Mouse (Mus musculus): ENCODE data around the gene Agap1. TPM values are rescaled to one million over a fixed set of nuclear protein-coding genes. Genes with fewer than 3 reads are reported as not detected.

Gene Agap1
- polyA plus RNA-seq, 1 experiment, result 4.3 TPM

GRCm38 (mm10) chr1:89621014-89621791, 166.6 kb downstream of the Agap1 start:
- no peak overlapping the region for H3K4me3 ChIP-seq (ENCODE audit: control insufficient read depth, insufficient read depth, low read length)
- no peak for DNase-seq
- no peak overlapping the region for H3K27ac ChIP-seq (ENCODE audit: control insufficient read depth, insufficient read depth, low read length)
- no peaks in the 10 kb centered on the region for H3K4me1 ChIP-seq (replicated peaks; ENCODE audit: control insufficient read depth, insufficient read depth, low read length)
- no peaks in the 10 kb centered on the region for H3K36me3 ChIP-seq (ENCODE audit: control insufficient read depth, insufficient read depth, low read length)
- no peaks in the 10 kb centered on the region for H3K27me3 ChIP-seq (ENCODE audit: control insufficient read depth, insufficient read depth, low read length)
- TF ChIP-seq CTCF (IDR thresholded peaks at IDR 0.05; ENCODE audit: borderline replicate concordance, control insufficient read depth, extremely low read depth, insufficient read depth, low read length, poor library complexity) (no peak), POLR2A (IDR thresholded peaks at IDR 0.05; ENCODE audit: control insufficient read depth, extremely low read depth, insufficient read depth, low read length, poor library complexity) (no peak)
- 32% methylated on average over 8 of the region's 8 CpGs for WGBS

GRCm38 (mm10) chr1:89621952-89622351, 167.3 kb downstream of the Agap1 start:
- DNase-seq, result no peak
- TF ChIP-seq POLR2A (IDR thresholded peaks at IDR 0.05; ENCODE audit: control insufficient read depth, extremely low read depth, insufficient read depth, low read length, poor library complexity) (no peak), CTCF (IDR thresholded peaks at IDR 0.05; ENCODE audit: borderline replicate concordance, control insufficient read depth, extremely low read depth, insufficient read depth, low read length, poor library complexity) (no peak)
- no peak overlapping the region for H3K27ac ChIP-seq (ENCODE audit: control insufficient read depth, insufficient read depth, low read length)
- 33% methylated on average over 8 of the region's 8 CpGs for WGBS
- H3K27me3 ChIP-seq (ENCODE audit: control insufficient read depth, insufficient read depth, low read length), result no peaks in the 10 kb centered on the region
- H3K4me1 ChIP-seq (replicated peaks; ENCODE audit: control insufficient read depth, insufficient read depth, low read length), result no peaks in the 10 kb centered on the region
- H3K36me3 ChIP-seq (ENCODE audit: control insufficient read depth, insufficient read depth, low read length), result no peaks in the 10 kb centered on the region
- H3K4me3 ChIP-seq (ENCODE audit: control insufficient read depth, insufficient read depth, low read length), result no peak overlapping the region

- H3K36me3 ChIP-seq (ENCODE audit: control insufficient read depth, insufficient read depth, low read length), result no peaks in the 10 kb centered on the region
- DNase-seq, result no peak
- TF ChIP-seq CTCF (IDR thresholded peaks at IDR 0.05; ENCODE audit: borderline replicate concordance, control insufficient read depth, extremely low read depth, insufficient read depth, low read length, poor library complexity) (no peak), POLR2A (IDR thresholded peaks at IDR 0.05; ENCODE audit: control insufficient read depth, extremely low read depth, insufficient read depth, low read length, poor library complexity) (no peak)
- H3K4me1 ChIP-seq (replicated peaks; ENCODE audit: control insufficient read depth, insufficient read depth, low read length), result no peaks in the 10 kb centered on the region
- H3K27ac ChIP-seq (ENCODE audit: control insufficient read depth, insufficient read depth, low read length), result no peak overlapping the region
- WGBS, result 97% methylated on average over 7 of the region's 7 CpGs
- H3K4me3 ChIP-seq (ENCODE audit: control insufficient read depth, insufficient read depth, low read length), result no peak overlapping the region
- no peaks in the 10 kb centered on the region for H3K27me3 ChIP-seq (ENCODE audit: control insufficient read depth, insufficient read depth, low read length)
Measured at GRCm38 (mm10) chr1:89622801-89623200, 168.2 kb downstream of the Agap1 start.

- no peak overlapping the region for H3K4me3 ChIP-seq (ENCODE audit: control insufficient read depth, insufficient read depth, low read length)
- 95% methylated on average over 4 of the region's 4 CpGs for WGBS
- H3K4me1 ChIP-seq (replicated peaks; ENCODE audit: control insufficient read depth, insufficient read depth, low read length), result no peaks in the 10 kb centered on the region
- no peak for DNase-seq
- no peak overlapping the region for H3K27ac ChIP-seq (ENCODE audit: control insufficient read depth, insufficient read depth, low read length)
- H3K36me3 ChIP-seq (ENCODE audit: control insufficient read depth, insufficient read depth, low read length), result no peaks in the 10 kb centered on the region
- no peaks in the 10 kb centered on the region for H3K27me3 ChIP-seq (ENCODE audit: control insufficient read depth, insufficient read depth, low read length)
- no peak for TF ChIP-seq CTCF (IDR thresholded peaks at IDR 0.05; ENCODE audit: borderline replicate concordance, control insufficient read depth, extremely low read depth, insufficient read depth, low read length, poor library complexity)
- no peak for TF ChIP-seq POLR2A (IDR thresholded peaks at IDR 0.05; ENCODE audit: control insufficient read depth, extremely low read depth, insufficient read depth, low read length, poor library complexity)
Measured at GRCm38 (mm10) chr1:89625312-89625711, 170.7 kb downstream of the Agap1 start.

GRCm38 (mm10) chr1:89625967-89626366, 171.4 kb downstream of the Agap1 start:
- H3K27me3 ChIP-seq (ENCODE audit: control insufficient read depth, insufficient read depth, low read length), result no peaks in the 10 kb centered on the region
- no peaks in the 10 kb centered on the region for H3K36me3 ChIP-seq (ENCODE audit: control insufficient read depth, insufficient read depth, low read length)
- no peaks in the 10 kb centered on the region for H3K4me1 ChIP-seq (replicated peaks; ENCODE audit: control insufficient read depth, insufficient read depth, low read length)
- H3K27ac ChIP-seq (ENCODE audit: control insufficient read depth, insufficient read depth, low read length), result no peak overlapping the region
- TF ChIP-seq POLR2A (IDR thresholded peaks at IDR 0.05; ENCODE audit: control insufficient read depth, extremely low read depth, insufficient read depth, low read length, poor library complexity) (no peak), CTCF (IDR thresholded peaks at IDR 0.05; ENCODE audit: borderline replicate concordance, control insufficient read depth, extremely low read depth, insufficient read depth, low read length, poor library complexity) (no peak)
- no peak overlapping the region for H3K4me3 ChIP-seq (ENCODE audit: control insufficient read depth, insufficient read depth, low read length)
- WGBS, result 95% methylated on average over 7 of the region's 7 CpGs
- no peak for DNase-seq

- TF ChIP-seq POLR2A (IDR thresholded peaks at IDR 0.05; ENCODE audit: control insufficient read depth, extremely low read depth, insufficient read depth, low read length, poor library complexity), result no peak
- TF ChIP-seq CTCF (IDR thresholded peaks at IDR 0.05; ENCODE audit: borderline replicate concordance, control insufficient read depth, extremely low read depth, insufficient read depth, low read length, poor library complexity), result no peak
- WGBS, result 87% methylated on average over 10 of the region's 10 CpGs
- Histone ChIP-seq H3K27ac (ENCODE audit: control insufficient read depth, insufficient read depth, low read length) (no peak overlapping the region), H3K27me3 (ENCODE audit: control insufficient read depth, insufficient read depth, low read length) (no peaks in the 10 kb centered on the region), H3K36me3 (ENCODE audit: control insufficient read depth, insufficient read depth, low read length) (no peaks in the 10 kb centered on the region), H3K4me1 (replicated peaks; ENCODE audit: control insufficient read depth, insufficient read depth, low read length) (no peaks in the 10 kb centered on the region), H3K4me3 (ENCODE audit: control insufficient read depth, insufficient read depth, low read length) (no peak overlapping the region)
- DNase-seq, result no peak
Measured at GRCm38 (mm10) chr1:89626940-89627339, 172.3 kb downstream of the Agap1 start.

Data from thymus, adult 2 months (tissue).